Mouse (Mus musculus): Measurements from ENCODE around the gene Setd1a. TPM values are rescaled to one million over a fixed set of nuclear protein-coding genes. Genes with fewer than 3 reads are reported as not detected.

Gene Setd1a
- polyA plus RNA-seq, 1 experiment from 2014 or later, result 20.7 TPM

DNA sequence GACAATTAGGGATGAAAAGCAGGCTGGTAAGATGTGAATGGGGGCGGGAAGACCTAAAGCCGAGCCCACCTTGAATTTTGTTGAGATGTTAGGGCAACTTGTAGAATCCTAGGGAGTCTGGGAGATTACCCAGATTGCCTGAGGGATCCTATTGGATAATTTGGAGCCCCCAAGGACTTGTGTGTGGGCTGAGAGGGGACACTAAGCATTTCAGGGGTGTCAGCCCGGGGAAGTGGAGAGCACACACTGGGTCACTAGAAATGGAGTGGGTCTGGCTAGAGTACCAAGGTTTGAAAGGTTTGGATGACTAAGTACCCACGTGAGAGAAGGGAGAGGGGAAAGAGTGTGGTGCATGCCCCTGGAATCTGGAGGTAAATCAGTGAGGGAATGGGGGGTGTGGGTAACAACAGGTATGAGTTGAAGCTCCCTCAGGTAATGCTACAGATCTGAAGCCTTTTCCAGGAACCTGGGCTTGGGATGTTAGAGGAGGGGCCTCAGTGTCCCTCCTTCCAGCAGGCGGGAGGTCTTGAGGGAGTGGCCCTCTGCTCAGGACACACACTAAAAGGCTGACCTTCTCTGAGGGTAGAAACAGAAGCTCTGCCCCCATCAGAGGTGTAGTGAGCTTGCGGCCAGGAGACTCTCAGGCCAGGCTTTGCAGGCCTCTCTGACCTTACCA, 28.8 kb upstream of the Setd1a start:
- Histone ChIP-seq H3K9me3 (ENCODE audit: control insufficient read depth, low read length) (no peaks in the 10 kb centered on the region), H3K36me3 (ENCODE audit: control insufficient read depth, insufficient read depth) (peaks cover 29% of the 10 kb centered on the region), H3K9ac (replicated peaks; ENCODE audit: low read depth, low read length) (peak overlapping the region; percentile 94), H3K4me3 (replicated peaks; ENCODE audit: low read length) (peak overlapping the region; percentile 84), H3K27ac (ENCODE audit: low read length) (peak overlapping the region; percentile 66), H3K4me1 (replicated peaks; ENCODE audit: control insufficient read depth, insufficient read depth, low read length) (peaks cover 21% of the 10 kb centered on the region), H3K27me3 (replicated peaks; ENCODE audit: control insufficient read depth, insufficient read depth, low read length) (no peaks in the 10 kb centered on the region), H3K4me2 (ENCODE audit: low read length) (peak overlapping the region; percentile 90)
- ATAC-seq, result no peak
- 35% methylated on average over 6 of the region's 6 CpGs for WGBS

DNA sequence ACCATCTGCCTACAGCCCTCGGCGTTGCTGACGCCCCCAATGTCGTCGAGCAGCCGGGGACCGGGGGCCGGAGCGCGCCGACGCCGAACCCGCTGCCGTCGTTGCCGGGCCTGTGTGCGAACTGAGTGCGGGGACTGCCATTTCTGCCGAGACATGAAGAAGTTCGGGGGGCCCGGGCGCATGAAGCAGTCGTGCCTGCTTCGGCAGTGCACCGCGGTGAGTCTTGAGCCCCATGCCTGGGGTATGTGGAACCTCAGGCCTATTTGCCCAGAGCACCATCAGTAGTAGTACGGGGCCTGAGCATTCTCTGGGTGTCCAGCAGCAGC, 28.3 kb upstream of the Setd1a start:
- peaks cover 32% of the 10 kb centered on the region for H3K36me3 ChIP-seq (ENCODE audit: control insufficient read depth, insufficient read depth)

DNA sequence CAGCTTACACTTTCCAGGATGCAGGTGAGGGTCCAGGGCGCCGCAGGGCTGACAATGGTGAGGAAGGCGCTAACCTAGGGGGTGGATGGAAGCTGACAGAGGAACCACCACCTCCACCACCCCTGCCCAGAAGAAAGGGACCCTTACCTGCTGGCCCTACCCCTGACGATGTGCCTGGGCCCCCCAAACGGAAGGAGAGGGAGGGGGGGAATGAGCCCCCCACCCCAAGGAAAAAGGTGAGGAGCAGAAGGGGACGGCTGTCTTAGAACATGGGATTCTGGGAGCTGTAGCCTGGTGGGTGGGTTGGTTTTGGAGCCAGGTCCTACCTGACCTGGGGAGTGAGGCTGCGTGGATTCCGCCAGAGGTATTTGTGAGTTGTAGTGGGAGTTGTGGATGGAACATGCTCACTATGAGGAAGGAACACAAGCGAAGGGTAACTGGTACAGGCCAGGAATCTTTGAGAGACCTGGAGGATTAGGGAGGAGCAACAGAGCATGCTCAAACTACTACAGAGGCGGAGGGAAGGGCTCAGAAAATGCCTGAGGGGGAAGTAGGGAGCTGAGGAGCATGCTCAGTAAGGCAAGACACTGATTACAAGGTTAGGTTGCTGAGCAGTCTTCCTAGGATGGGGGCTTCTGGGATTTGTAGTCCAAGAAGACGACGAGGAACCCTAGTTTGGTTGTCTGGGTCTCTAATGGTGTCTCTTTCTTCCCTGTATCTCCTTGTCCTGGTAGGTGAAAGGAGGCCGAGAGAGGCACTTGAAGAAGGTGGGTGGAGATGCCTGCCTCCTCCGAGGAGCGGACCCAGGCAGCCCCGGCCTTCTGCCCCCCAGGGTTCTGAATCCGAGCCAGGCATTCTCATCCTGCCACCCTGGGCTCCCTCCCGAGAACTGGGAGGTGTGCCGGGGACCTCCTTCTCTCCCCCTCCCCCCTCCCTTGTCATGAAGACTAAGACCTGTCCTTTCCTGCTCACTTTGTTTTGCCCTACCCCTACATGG, 26.0 kb upstream of the Setd1a start:
- no peaks in the 10 kb centered on the region for H3K27me3 ChIP-seq (replicated peaks; ENCODE audit: control insufficient read depth, insufficient read depth, low read length)
- H3K9me3 ChIP-seq (ENCODE audit: control insufficient read depth, low read length), result no peaks in the 10 kb centered on the region
- H3K4me2 ChIP-seq (ENCODE audit: low read length), result no peak overlapping the region
- no peak overlapping the region for H3K4me3 ChIP-seq (replicated peaks; ENCODE audit: low read length)
- peaks cover 38% of the 10 kb centered on the region for H3K36me3 ChIP-seq (ENCODE audit: control insufficient read depth, insufficient read depth)
- WGBS, result 87% methylated on average over 19 of the region's 19 CpGs
- no peak overlapping the region for H3K9ac ChIP-seq (replicated peaks; ENCODE audit: low read depth, low read length)
- no peak overlapping the region for H3K27ac ChIP-seq (ENCODE audit: low read length)
- H3K4me1 ChIP-seq (replicated peaks; ENCODE audit: control insufficient read depth, insufficient read depth, low read length), result peaks cover 16% of the 10 kb centered on the region
- ATAC-seq, result no peak

More for the DNA sequence above, 28.3 kb upstream of the Setd1a start:
- Histone ChIP-seq H3K27me3 (replicated peaks; ENCODE audit: control insufficient read depth, insufficient read depth, low read length) (no peaks in the 10 kb centered on the region), H3K4me1 (replicated peaks; ENCODE audit: control insufficient read depth, insufficient read depth, low read length) (peaks cover 21% of the 10 kb centered on the region), H3K4me3 (replicated peaks; ENCODE audit: low read length) (no peak overlapping the region), H3K9ac (replicated peaks; ENCODE audit: low read depth, low read length) (no peak overlapping the region), H3K4me2 (ENCODE audit: low read length) (no peak overlapping the region), H3K27ac (ENCODE audit: low read length) (no peak overlapping the region), H3K9me3 (ENCODE audit: control insufficient read depth, low read length) (no peaks in the 10 kb centered on the region)
- WGBS, result 90% methylated on average over 28 of the region's 28 CpGs
- no peak for ATAC-seq

DNA sequence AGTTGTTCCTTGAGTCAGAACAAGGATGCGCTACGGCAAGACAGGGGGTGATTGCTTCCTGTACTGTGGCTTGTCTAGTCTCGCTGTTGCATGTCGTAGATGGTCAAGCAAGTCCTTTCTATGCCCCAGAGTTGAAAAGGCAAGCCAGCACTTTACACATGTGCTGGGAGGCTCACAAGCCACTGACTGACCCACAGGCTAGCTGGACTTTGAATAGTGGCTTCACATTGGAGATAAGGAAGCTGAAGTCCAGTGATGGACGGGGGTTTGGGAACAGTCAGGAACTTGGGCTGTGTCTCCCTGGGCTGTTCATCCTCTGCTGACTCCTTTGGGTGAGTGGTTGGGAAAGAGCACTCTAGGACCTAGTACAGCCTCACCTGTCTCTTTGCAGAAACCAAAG, 24.9 kb upstream of the Setd1a start:
- H3K4me1 ChIP-seq (replicated peaks; ENCODE audit: control insufficient read depth, insufficient read depth, low read length), result peaks cover 16% of the 10 kb centered on the region
- no peak overlapping the region for H3K4me3 ChIP-seq (replicated peaks; ENCODE audit: low read length)
- H3K36me3 ChIP-seq (ENCODE audit: control insufficient read depth, insufficient read depth), result peaks cover 38% of the 10 kb centered on the region
- 96% methylated on average over 5 of the region's 5 CpGs for WGBS
- H3K4me2 ChIP-seq (ENCODE audit: low read length), result no peak overlapping the region
- H3K27me3 ChIP-seq (replicated peaks; ENCODE audit: control insufficient read depth, insufficient read depth, low read length), result no peaks in the 10 kb centered on the region
- ATAC-seq, result no peak
- H3K9ac ChIP-seq (replicated peaks; ENCODE audit: low read depth, low read length), result no peak overlapping the region
- H3K27ac ChIP-seq (ENCODE audit: low read length), result no peak overlapping the region
- no peaks in the 10 kb centered on the region for H3K9me3 ChIP-seq (ENCODE audit: control insufficient read depth, low read length)

DNA sequence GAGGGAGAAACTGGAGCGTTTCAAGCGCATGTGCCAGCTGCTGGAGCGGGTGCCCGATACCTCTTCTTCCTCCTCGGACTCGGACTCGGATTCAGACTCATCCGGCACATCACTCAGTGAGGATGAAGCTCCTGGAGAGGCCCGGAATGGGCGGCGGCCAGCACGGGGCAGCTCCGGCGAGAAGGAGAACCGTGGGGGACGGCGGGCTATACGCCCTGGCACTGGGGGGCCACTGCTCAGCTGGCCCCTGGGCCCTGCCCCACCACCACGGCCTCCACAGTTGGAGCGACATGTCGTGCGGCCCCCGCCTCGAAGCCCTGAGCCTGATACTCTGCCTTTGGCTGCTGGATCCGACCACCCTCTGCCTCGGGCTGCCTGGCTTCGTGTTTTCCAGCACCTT, 24.4 kb upstream of the Setd1a start:
- Histone ChIP-seq H3K9ac (replicated peaks; ENCODE audit: low read depth, low read length) (no peak overlapping the region), H3K36me3 (ENCODE audit: control insufficient read depth, insufficient read depth) (peaks cover 38% of the 10 kb centered on the region)
- WGBS, result 94% methylated on average over 26 of the region's 27 CpGs

DNA sequence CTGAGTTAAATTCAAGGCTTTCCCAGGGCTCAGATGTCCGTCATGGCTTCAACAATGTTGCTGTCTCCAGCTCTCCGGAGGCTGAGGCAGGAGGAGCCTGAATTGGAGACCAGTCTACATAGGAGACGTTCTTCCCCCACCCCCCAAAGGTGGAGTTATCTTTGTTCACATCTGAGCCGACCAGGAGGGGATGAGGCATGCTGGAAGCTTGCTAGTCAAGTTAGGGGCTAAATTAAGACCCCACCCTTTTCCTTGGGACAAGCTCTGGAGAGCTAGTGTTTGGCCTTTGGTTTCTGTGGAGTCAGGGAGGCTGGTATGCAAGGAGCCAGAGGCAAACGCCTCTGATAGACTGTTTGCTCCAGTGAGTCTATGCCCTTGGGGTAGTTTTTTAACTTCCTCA, 23.3 kb upstream of the Setd1a start:
- peaks cover 4% of the 10 kb centered on the region for H3K4me1 ChIP-seq (replicated peaks; ENCODE audit: control insufficient read depth, insufficient read depth, low read length)

More for the DNA sequence above, 24.4 kb upstream of the Setd1a start:
- Histone ChIP-seq H3K4me1 (replicated peaks; ENCODE audit: control insufficient read depth, insufficient read depth, low read length) (peaks cover 15% of the 10 kb centered on the region), H3K27ac (ENCODE audit: low read length) (no peak overlapping the region), H3K4me3 (replicated peaks; ENCODE audit: low read length) (no peak overlapping the region), H3K9me3 (ENCODE audit: control insufficient read depth, low read length) (no peaks in the 10 kb centered on the region), H3K4me2 (ENCODE audit: low read length) (no peak overlapping the region), H3K27me3 (replicated peaks; ENCODE audit: control insufficient read depth, insufficient read depth, low read length) (no peaks in the 10 kb centered on the region)
- ATAC-seq, result no peak

DNA sequence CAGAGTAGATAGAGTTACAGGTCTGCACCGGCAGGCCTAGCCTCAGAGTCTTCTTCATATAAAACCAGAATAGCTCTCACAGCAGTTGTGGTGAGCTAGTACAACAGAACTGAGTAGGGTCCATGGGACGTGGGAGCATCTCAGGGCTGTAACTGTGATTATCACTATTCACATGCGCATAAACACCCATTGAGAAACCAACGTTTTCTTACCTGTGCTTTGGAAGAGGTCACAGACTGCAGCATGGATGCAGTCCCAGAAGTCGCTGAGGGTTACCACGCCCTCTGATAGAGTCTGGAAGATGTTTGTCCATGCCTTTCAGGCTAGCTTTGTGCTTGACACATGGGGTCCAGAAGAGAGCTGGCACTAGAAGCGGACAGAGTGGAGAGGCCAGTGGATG, 22.7 kb upstream of the Setd1a start:
- peaks cover 33% of the 10 kb centered on the region for H3K36me3 ChIP-seq (ENCODE audit: control insufficient read depth, insufficient read depth)
- H3K4me1 ChIP-seq (replicated peaks; ENCODE audit: control insufficient read depth, insufficient read depth, low read length), result peaks cover 3% of the 10 kb centered on the region
- no peak overlapping the region for H3K9ac ChIP-seq (replicated peaks; ENCODE audit: low read depth, low read length)
- no peaks in the 10 kb centered on the region for H3K27me3 ChIP-seq (replicated peaks; ENCODE audit: control insufficient read depth, insufficient read depth, low read length)
- no peak overlapping the region for H3K4me3 ChIP-seq (replicated peaks; ENCODE audit: low read length)
- 92% methylated on average over 7 of the region's 7 CpGs for WGBS
- H3K27ac ChIP-seq (ENCODE audit: low read length), result no peak overlapping the region
- H3K9me3 ChIP-seq (ENCODE audit: control insufficient read depth, low read length), result no peaks in the 10 kb centered on the region
- no peak for ATAC-seq
- no peak overlapping the region for H3K4me2 ChIP-seq (ENCODE audit: low read length)

More for the DNA sequence above, 23.3 kb upstream of the Setd1a start:
- H3K36me3 ChIP-seq (ENCODE audit: control insufficient read depth, insufficient read depth), result peaks cover 38% of the 10 kb centered on the region
- no peaks in the 10 kb centered on the region for H3K27me3 ChIP-seq (replicated peaks; ENCODE audit: control insufficient read depth, insufficient read depth, low read length)
- ATAC-seq, result no peak
- no peak overlapping the region for H3K27ac ChIP-seq (ENCODE audit: low read length)
- H3K4me3 ChIP-seq (replicated peaks; ENCODE audit: low read length), result no peak overlapping the region
- no peak overlapping the region for H3K4me2 ChIP-seq (ENCODE audit: low read length)
- no peaks in the 10 kb centered on the region for H3K9me3 ChIP-seq (ENCODE audit: control insufficient read depth, low read length)
- WGBS, result 75% methylated on average over 5 of the region's 5 CpGs
- H3K9ac ChIP-seq (replicated peaks; ENCODE audit: low read depth, low read length), result no peak overlapping the region

DNA sequence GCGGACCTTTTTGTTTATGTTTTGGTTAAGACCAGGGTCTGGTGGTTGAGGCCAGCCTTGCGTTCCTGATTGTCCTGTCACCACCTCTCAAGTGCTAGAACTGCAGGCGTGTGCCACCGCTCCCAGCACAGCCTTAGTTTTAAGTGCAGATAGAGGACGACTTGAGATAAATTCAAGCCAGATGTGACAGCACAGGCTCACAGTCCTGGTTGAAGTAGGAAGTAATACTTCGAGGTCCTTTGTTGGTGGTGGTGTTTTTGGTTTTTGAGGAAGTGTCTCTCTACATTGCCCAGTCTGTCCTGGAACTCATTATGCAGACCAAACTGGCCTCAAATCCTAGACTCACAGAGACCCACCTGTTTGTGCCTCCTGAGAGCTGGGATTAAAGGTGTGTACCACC, 16.8 kb upstream of the Setd1a start:
- Histone ChIP-seq H3K4me1 (replicated peaks; ENCODE audit: control insufficient read depth, insufficient read depth, low read length) (no peaks in the 10 kb centered on the region; the same call in 1 of the 2 replicates), H3K4me3 (replicated peaks; ENCODE audit: low read length) (no peak overlapping the region), H3K9me3 (ENCODE audit: control insufficient read depth, low read length) (no peaks in the 10 kb centered on the region), H3K27ac (ENCODE audit: low read length) (no peak overlapping the region), H3K4me2 (ENCODE audit: low read length) (no peak overlapping the region), H3K27me3 (replicated peaks; ENCODE audit: control insufficient read depth, insufficient read depth, low read length) (no peaks in the 10 kb centered on the region), H3K36me3 (ENCODE audit: control insufficient read depth, insufficient read depth) (peaks cover 10% of the 10 kb centered on the region), H3K9ac (replicated peaks; ENCODE audit: low read depth, low read length) (no peak overlapping the region)
- ATAC-seq, result no peak
- WGBS, result 78% methylated on average over 6 of the region's 6 CpGs

DNA sequence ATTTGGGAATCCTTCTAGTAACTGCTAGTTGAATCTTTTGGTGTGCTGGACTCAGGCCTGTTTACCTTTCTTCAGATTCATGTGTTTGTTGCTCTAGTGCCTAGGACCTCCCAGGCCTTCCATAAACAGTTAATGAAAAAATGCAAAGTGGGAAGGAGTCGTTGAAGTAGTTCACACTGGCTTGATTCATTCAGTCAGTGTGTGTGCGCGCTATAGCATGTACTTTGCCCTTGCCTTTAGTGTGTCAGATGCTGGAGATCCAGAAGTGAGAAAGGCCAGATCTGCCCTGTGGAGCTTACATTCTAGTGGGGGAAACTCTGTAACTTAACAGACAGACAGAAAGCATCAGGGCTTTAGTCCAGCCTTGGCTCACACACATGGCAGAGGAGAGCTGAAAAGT, 16.0 kb upstream of the Setd1a start:
- Histone ChIP-seq H3K27ac (ENCODE audit: low read length) (no peak overlapping the region), H3K27me3 (replicated peaks; ENCODE audit: control insufficient read depth, insufficient read depth, low read length) (no peaks in the 10 kb centered on the region), H3K4me2 (ENCODE audit: low read length) (no peak overlapping the region), H3K4me3 (replicated peaks; ENCODE audit: low read length) (no peak overlapping the region), H3K36me3 (ENCODE audit: control insufficient read depth, insufficient read depth) (peaks cover 15% of the 10 kb centered on the region), H3K9me3 (ENCODE audit: control insufficient read depth, low read length) (no peaks in the 10 kb centered on the region), H3K9ac (replicated peaks; ENCODE audit: low read depth, low read length) (no peak overlapping the region), H3K4me1 (replicated peaks; ENCODE audit: control insufficient read depth, insufficient read depth, low read length) (no peaks in the 10 kb centered on the region)
- WGBS, result 88% methylated on average over 3 of the region's 3 CpGs
- no peak for ATAC-seq
